Mouse (Mus musculus): ENCODE data around the gene Ctns. TPM values are rescaled to one million over a fixed set of nuclear protein-coding genes. Genes with fewer than 3 reads are reported as not detected.

The Ctns gene
- polyA plus RNA-seq, 1 experiment from 2014 or later, result 22.1 TPM

GRCm38 (mm10) chr11:73187231-73187630, 11.6 kb downstream of the Ctns start:
- Histone ChIP-seq H3K4me3 (replicated peaks) (no peak overlapping the region), H3K27me3 (no peaks in the 10 kb centered on the region), H3K9ac (replicated peaks) (no peak overlapping the region), H3K4me1 (replicated peaks) (no peaks in the 10 kb centered on the region), H3K27ac (no peak overlapping the region), H3K36me3 (peaks cover 95% of the 10 kb centered on the region), H3K9me3 (no peaks in the 10 kb centered on the region), H3K4me2 (replicated peaks) (no peak overlapping the region)
- WGBS, result 89% methylated on average over 6 of the region's 6 CpGs
- no peak for ATAC-seq

GRCm38 (mm10) chr11:73185872-73186615, 12.8 kb downstream of the Ctns start:
- ATAC-seq, result no peak; the same call in 1 of the 2 replicates
- 94% methylated on average over 10 of the region's 10 CpGs for WGBS
- H3K36me3 ChIP-seq, result peaks cover 85% of the 10 kb centered on the region

GRCm38 (mm10) chr11:73177895-73178294, 20.9 kb downstream of the Ctns start:
- Histone ChIP-seq H3K9ac (replicated peaks) (peak overlapping the region; percentile 92), H3K36me3 (peaks cover 30% of the 10 kb centered on the region), H3K9me3 (no peaks in the 10 kb centered on the region), H3K4me3 (replicated peaks) (peak overlapping the region; percentile 96), H3K27ac (peak overlapping the region; percentile 88), H3K4me1 (replicated peaks) (peaks cover 42% of the 10 kb centered on the region), H3K27me3 (no peaks in the 10 kb centered on the region), H3K4me2 (replicated peaks) (peak overlapping the region; percentile 69)
- WGBS, result 0% methylated on average over 2 of the region's 2 CpGs
- no peak for ATAC-seq

More at GRCm38 (mm10) chr11:73185872-73186615, 12.8 kb downstream of the Ctns start:
- Histone ChIP-seq H3K9ac (replicated peaks) (no peak overlapping the region), H3K4me3 (replicated peaks) (no peak overlapping the region), H3K27ac (no peak overlapping the region), H3K27me3 (no peaks in the 10 kb centered on the region), H3K4me2 (replicated peaks) (no peak overlapping the region), H3K9me3 (no peaks in the 10 kb centered on the region), H3K4me1 (replicated peaks) (no peaks in the 10 kb centered on the region)

- Histone ChIP-seq H3K9me3 (no peaks in the 10 kb centered on the region), H3K27me3 (no peaks in the 10 kb centered on the region), H3K27ac (peak overlapping the region; percentile 88), H3K4me2 (replicated peaks) (peak overlapping the region; percentile 69), H3K4me1 (replicated peaks) (peaks cover 42% of the 10 kb centered on the region), H3K9ac (replicated peaks) (peak overlapping the region; percentile 92), H3K36me3 (peaks cover 28% of the 10 kb centered on the region), H3K4me3 (replicated peaks) (peak overlapping the region; percentile 96)
- WGBS, result under 1% methylated on average over 28 of the region's 28 CpGs
- ATAC-seq, result no peak
Observed at GRCm38 (mm10) chr11:73177509-73177875, 21.4 kb downstream of the Ctns start.

GRCm38 (mm10) chr11:73176608-73177508, 22.0 kb downstream of the Ctns start, which contains the start of the genes Emc6 and Tax1bp3:
TSS of gene Emc6 (minus strand) at chr11:73177037.
TSS of gene Tax1bp3 (plus strand) at chr11:73177083.
- Histone ChIP-seq H3K27me3 (no peaks in the 10 kb centered on the region), H3K27ac (peak within 1 kb of the TSS; percentile 88), H3K4me1 (replicated peaks) (peaks cover 42% of the 10 kb centered on the region), H3K4me3 (replicated peaks) (peak within 1 kb of the TSS; percentile 96), H3K4me2 (replicated peaks) (peak within 1 kb of the TSS; percentile 81), H3K36me3 (peaks cover 30% of the 10 kb centered on the region), H3K9me3 (no peaks in the 10 kb centered on the region), H3K9ac (replicated peaks) (peak within 1 kb of the TSS; percentile 95)
- ATAC-seq, result peak; percentile 98
- WGBS, result under 1% methylated on average over 81 of the region's 81 CpGs

- peak overlapping the region; percentile 96 for H3K4me3 ChIP-seq (replicated peaks)
- H3K27me3 ChIP-seq, result no peaks in the 10 kb centered on the region
- peaks cover 42% of the 10 kb centered on the region for H3K4me1 ChIP-seq (replicated peaks)
- no peaks in the 10 kb centered on the region for H3K9me3 ChIP-seq
- H3K4me2 ChIP-seq (replicated peaks), result peak overlapping the region; percentile 81
- WGBS, result 2% methylated on average over 14 of the region's 15 CpGs
- peaks cover 37% of the 10 kb centered on the region for H3K36me3 ChIP-seq
- H3K27ac ChIP-seq, result peak overlapping the region; percentile 86
- peak overlapping the region; percentile 95 for H3K9ac ChIP-seq (replicated peaks)
- no peak for ATAC-seq
Observed at GRCm38 (mm10) chr11:73176186-73176585, 22.7 kb downstream of the Ctns start.

- Histone ChIP-seq H3K36me3 (peaks cover 39% of the 10 kb centered on the region), H3K27ac (no peak overlapping the region), H3K4me3 (replicated peaks) (peak overlapping the region; percentile 96), H3K9ac (replicated peaks) (peak overlapping the region; percentile 95), H3K4me2 (replicated peaks) (peak overlapping the region; percentile 81), H3K9me3 (no peaks in the 10 kb centered on the region), H3K4me1 (replicated peaks) (peaks cover 42% of the 10 kb centered on the region), H3K27me3 (no peaks in the 10 kb centered on the region)
- no peak for ATAC-seq
- WGBS, result 55% methylated on average over 8 of the region's 8 CpGs
Observed at GRCm38 (mm10) chr11:73175612-73176011, 23.2 kb downstream of the Ctns start.

GRCm38 (mm10) chr11:73172186-73172585, 26.7 kb downstream of the Ctns start:
- no peak overlapping the region for H3K4me3 ChIP-seq (replicated peaks)
- no peaks in the 10 kb centered on the region for H3K27me3 ChIP-seq
- H3K4me1 ChIP-seq (replicated peaks), result peaks cover 18% of the 10 kb centered on the region
- H3K4me2 ChIP-seq (replicated peaks), result no peak overlapping the region
- H3K9ac ChIP-seq (replicated peaks), result no peak overlapping the region
- H3K27ac ChIP-seq, result no peak overlapping the region
- H3K36me3 ChIP-seq, result peaks cover 35% of the 10 kb centered on the region
- WGBS, result 74% methylated on average over 5 of the region's 5 CpGs
- ATAC-seq, result no peak
- H3K9me3 ChIP-seq, result no peaks in the 10 kb centered on the region

GRCm38 (mm10) chr11:73169231-73169630, 29.6 kb downstream of the Ctns start:
- Histone ChIP-seq H3K27ac (no peak overlapping the region), H3K9ac (replicated peaks) (no peak overlapping the region), H3K27me3 (no peaks in the 10 kb centered on the region), H3K9me3 (no peaks in the 10 kb centered on the region), H3K4me2 (replicated peaks) (no peak overlapping the region), H3K4me1 (replicated peaks) (no peaks in the 10 kb centered on the region; the same call in 1 of the 2 replicates), H3K4me3 (replicated peaks) (no peak overlapping the region), H3K36me3 (peaks cover 31% of the 10 kb centered on the region)
- ATAC-seq, result peak; percentile 59
- 40% methylated on average over 4 of the region's 4 CpGs for WGBS

- H3K36me3 ChIP-seq, result peaks cover 24% of the 10 kb centered on the region
- 81% methylated on average over 6 of the region's 6 CpGs for WGBS
- H3K4me2 ChIP-seq (replicated peaks), result no peak overlapping the region
Observed at GRCm38 (mm10) chr11:73168576-73168975, 30.3 kb downstream of the Ctns start.

GRCm38 (mm10) chr11:73168071-73168470, 30.8 kb downstream of the Ctns start:
- no peak overlapping the region for H3K27ac ChIP-seq
- no peak overlapping the region for H3K9ac ChIP-seq (replicated peaks)
- no peaks in the 10 kb centered on the region for H3K9me3 ChIP-seq
- H3K4me2 ChIP-seq (replicated peaks), result no peak overlapping the region
- no peak overlapping the region for H3K4me3 ChIP-seq (replicated peaks)
- no peak for ATAC-seq
- H3K4me1 ChIP-seq (replicated peaks), result no peaks in the 10 kb centered on the region
- H3K27me3 ChIP-seq, result no peaks in the 10 kb centered on the region
- H3K36me3 ChIP-seq, result peaks cover 19% of the 10 kb centered on the region
- WGBS, result 86% methylated on average over 8 of the region's 8 CpGs

More at GRCm38 (mm10) chr11:73168576-73168975, 30.3 kb downstream of the Ctns start:
- Histone ChIP-seq H3K27ac (no peak overlapping the region), H3K9me3 (no peaks in the 10 kb centered on the region), H3K27me3 (no peaks in the 10 kb centered on the region), H3K4me1 (replicated peaks) (no peaks in the 10 kb centered on the region), H3K4me3 (replicated peaks) (no peak overlapping the region), H3K9ac (replicated peaks) (no peak overlapping the region)
- ATAC-seq, result no peak

GRCm38 (mm10) chr11:73162284-73162683, 36.6 kb downstream of the Ctns start:
- Histone ChIP-seq H3K4me1 (replicated peaks) (peaks cover 11% of the 10 kb centered on the region), H3K27ac (no peak overlapping the region), H3K4me3 (replicated peaks) (no peak overlapping the region), H3K27me3 (peaks cover 36% of the 10 kb centered on the region), H3K4me2 (replicated peaks) (no peak overlapping the region), H3K36me3 (no peaks in the 10 kb centered on the region), H3K9me3 (no peaks in the 10 kb centered on the region), H3K9ac (replicated peaks) (no peak overlapping the region)
- 83% methylated on average over 5 of the region's 5 CpGs for WGBS
- ATAC-seq, result no peak
